In genomic region chr12:24723859-24724258, GRCm38 (mm10) we compare ENCODE assay signal across 9 mouse cellular contexts. TPM values are rescaled to one million over a fixed set of nuclear protein-coding genes. Genes with fewer than 3 reads are reported as not detected.
A peak's percentile ranks its signal among the peaks of the same experiment; 100 is the strongest.
DNase-seq lines count a peak whose midpoint lies in the region; ATAC-seq and TF ChIP-seq lines count a peak whose summit lies in the region.
"Had no signal": no experiment of that assay in that cellular context is flagged by ENCODE, and none has a peak within 500 bp of the region (broad histone marks: within the 10 kb centered on the region; RNA-seq: fewer than 3 reads in every experiment).

No protein-coding gene starts in this region.

- no peaks in the 10 kb centered on the region for H3K27me3 ChIP-seq in kidney, embryonic 14.5 days (ENCODE audit: control insufficient read depth, insufficient read depth, low read length)
- no peaks in the 10 kb centered on the region for H3K27me3 ChIP-seq in Patski
- H3K27me3 ChIP-seq in forebrain, embryonic 15.5 days, result no peaks in the 10 kb centered on the region
- no peaks in the 10 kb centered on the region for H3K27me3 ChIP-seq in midbrain, embryonic 12.5 days
- no peaks in the 10 kb centered on the region for H3K27me3 ChIP-seq in thymus, adult 2 months (ENCODE audit: control insufficient read depth, insufficient read depth, low read length)

- in situ Hi-C loops in Patski (cut with MboI; ENCODE audit: low pct_unique_long_range_greater_than_20kb), result no loop called here

- no peak overlapping the region; the same call in 1 of the 2 replicates for H3K27ac ChIP-seq in kidney, embryonic 14.5 days (ENCODE audit: low read depth, low read length)
- 0 out of 2 replicates have a peak overlapping the region, but pooled peaks have one; percentile 39 for H3K27ac ChIP-seq in forebrain, embryonic 15.5 days (replicated peaks)
- peak overlapping the region; percentile 54 for H3K27ac ChIP-seq in midbrain, embryonic 12.5 days (replicated peaks)
- H3K27ac ChIP-seq in thymus, adult 2 months (ENCODE audit: control insufficient read depth, insufficient read depth, low read length), result no peak overlapping the region

- peaks cover 8% of the 10 kb centered on the region; the same call in 1 of the 2 replicates for H3K4me1 ChIP-seq in kidney, embryonic 14.5 days (ENCODE audit: control insufficient read depth, insufficient read depth, low read length)
- peaks cover 9% of the 10 kb centered on the region for H3K4me1 ChIP-seq in forebrain, embryonic 15.5 days
- H3K4me1 ChIP-seq in midbrain, embryonic 12.5 days, result peaks cover 7% of the 10 kb centered on the region
- H3K4me1 ChIP-seq in thymus, adult 2 months (replicated peaks; ENCODE audit: control insufficient read depth, insufficient read depth, low read length), result peaks cover 3% of the 10 kb centered on the region

- POLR2A ChIA-PET in Patski (lab: Charles Lee), result no interaction called here

- no peak overlapping the region for H3K4me3 ChIP-seq in kidney, embryonic 14.5 days (ENCODE audit: low read length)
- no peak overlapping the region for H3K4me3 ChIP-seq in forebrain, embryonic 15.5 days
- H3K4me3 ChIP-seq in midbrain, embryonic 12.5 days, result no peak overlapping the region
- H3K4me3 ChIP-seq in thymus, adult 2 months (ENCODE audit: control insufficient read depth, insufficient read depth, low read length), result no peak overlapping the region

- H3K36me3 ChIP-seq in kidney, embryonic 14.5 days (ENCODE audit: control insufficient read depth, insufficient read depth, low read length), result no peaks in the 10 kb centered on the region
- no peaks in the 10 kb centered on the region for H3K36me3 ChIP-seq in forebrain, embryonic 15.5 days
- H3K36me3 ChIP-seq in midbrain, embryonic 12.5 days, result no peaks in the 10 kb centered on the region
- H3K36me3 ChIP-seq in thymus, adult 2 months (ENCODE audit: control insufficient read depth, insufficient read depth, low read length), result no peaks in the 10 kb centered on the region

- 47% methylated on average over 4 of the region's 4 CpGs for WGBS in kidney, embryonic 14.5 days
- WGBS in forebrain, embryonic 15.5 days, result 75% methylated on average over 4 of the region's 4 CpGs
- 76% methylated on average over 4 of the region's 4 CpGs for WGBS in midbrain, embryonic 12.5 days
- WGBS in thymus, adult 2 months, result 35% methylated on average over 4 of the region's 4 CpGs

- H3K9me3 ChIP-seq in kidney, embryonic 14.5 days (ENCODE audit: control insufficient read depth, low read length), result peaks cover 1% of the 10 kb centered on the region; the same call in 1 of the 2 replicates
- 0 out of 2 replicates have a peak, but pooled peaks cover under 1% of the 10 kb centered on the region for H3K9me3 ChIP-seq in forebrain, embryonic 15.5 days
- 0 out of 2 replicates have a peak, but pooled peaks cover 4% of the 10 kb centered on the region for H3K9me3 ChIP-seq in midbrain, embryonic 12.5 days

- ATAC-seq in kidney, embryonic 14.5 days (ENCODE audit: low FRiP score, low TSS enrichment), result peak; percentile 26; the same call in 1 of the 2 replicates
- peak; percentile 47 for ATAC-seq in Patski
- ATAC-seq in forebrain, embryonic 15.5 days (replicated peaks), result 0 out of 2 replicates have a peak, but pooled peaks have one; percentile 19
- ATAC-seq in midbrain, embryonic 12.5 days (ENCODE audit: low FRiP score, low read depth), result no peak

- CTCF ChIA-PET in Patski (lab: Charles Lee), result interaction anchor here (0.9 to 1.1 kb wide), 4 partner anchors 14 to 227 kb away, joined by 3 to 4 read pairs (median 4); no protein-coding TSS in a partner anchor

- no peak overlapping the region for H3K4me2 ChIP-seq in kidney, embryonic 14.5 days (replicated peaks; ENCODE audit: low read depth, low read length)
- H3K4me2 ChIP-seq in forebrain, embryonic 15.5 days (replicated peaks), result no peak overlapping the region
- no peak overlapping the region for H3K4me2 ChIP-seq in midbrain, embryonic 12.5 days (replicated peaks)

- TF ChIP-seq POLR2A in thymus, adult 2 months (IDR thresholded peaks at IDR 0.05; ENCODE audit: control insufficient read depth, extremely low read depth, insufficient read depth, low read length, poor library complexity), result no peak

- no peak for TF ChIP-seq CTCF in Patski (IDR thresholded peaks at IDR 0.05)
- no peak for TF ChIP-seq CTCF in thymus, adult 2 months (IDR thresholded peaks at IDR 0.05; ENCODE audit: borderline replicate concordance, control insufficient read depth, extremely low read depth, insufficient read depth, low read length, poor library complexity)

- no peak for DNase-seq in kidney, postnatal 14 days
- no peak for DNase-seq in Patski (ENCODE audit: low read depth, low spot score)
- DNase-seq in cerebellum, postnatal 4 days (ENCODE audit: low spot score in 2 of 2), result no peak
- DNase-seq in thymus, adult 2 months, result no peak
- no peak for DNase-seq in ovary, adult 18-20 months (ENCODE audit: low spot score)
- DNase-seq: spleen, adult 18-20 months had no signal

- no peak overlapping the region for H3K9ac ChIP-seq in kidney, embryonic 14.5 days (ENCODE audit: low read depth, low read length)
- no peak overlapping the region for H3K9ac ChIP-seq in forebrain, embryonic 15.5 days (replicated peaks)
- 0 out of 2 replicates have a peak overlapping the region, but pooled peaks have one; percentile 6 for H3K9ac ChIP-seq in midbrain, embryonic 12.5 days (replicated peaks)

RNA-seq across cellular contexts. Expression of gene Rrm2, which starts 15.8 kb away (rescaled TPM):
- polyA plus RNA-seq in kidney, embryonic 14.5 days (2014; fragmentation: Nextera tagmentation; extraction: Ambion mirVana), result 206 and 236 TPM in 2 replicates
- polyA plus RNA-seq in Patski (2021), result 129 TPM
- polyA plus RNA-seq in forebrain, embryonic 15.5 days (2015; fragmentation: Nextera tagmentation; extraction: Ambion mirVana), result 180 and 182 TPM in 2 replicates
- polyA plus RNA-seq in midbrain, embryonic 12.5 days (2016; fragmentation: Nextera tagmentation; extraction: Ambion mirVana), result 429 and 434 TPM in 2 replicates
- 77.4 and 166 TPM in 2 replicates for polyA plus RNA-seq in thymus, adult 2 months (2012; rRNA removed)

RNA-seq across cellular contexts. Expression of gene Cys1, which starts 42.2 kb away (rescaled TPM):
- 10.7 and 11.8 TPM in 2 replicates for polyA plus RNA-seq in kidney, embryonic 14.5 days (2014; fragmentation: Nextera tagmentation; extraction: Ambion mirVana)
- polyA plus RNA-seq in Patski (2021), result 116 TPM
- polyA plus RNA-seq in forebrain, embryonic 15.5 days (2015; fragmentation: Nextera tagmentation; extraction: Ambion mirVana), result 2.1 TPM in 2 replicates
- polyA plus RNA-seq in midbrain, embryonic 12.5 days (2016; fragmentation: Nextera tagmentation; extraction: Ambion mirVana), result 1.1 and 1.7 TPM in 2 replicates
- 1.6 and 3.4 TPM in 2 replicates for polyA plus RNA-seq in thymus, adult 2 months (2012; rRNA removed)

Comparison
In these comparisons a context has a peak if more than half of its experiments do, and no peak if none do; other contexts are left out.
1. H3K27ac ChIP-seq: peak in forebrain, embryonic 15.5 days (single experiment) and midbrain, embryonic 12.5 days (single experiment); none in kidney, embryonic 14.5 days (single experiment) and thymus, adult 2 months (single experiment).